Mouse (Mus musculus): ENCODE measurements around the gene Vmn1r206. TPM values are rescaled to one million over a fixed set of nuclear protein-coding genes. Genes with fewer than 3 reads are reported as not detected.
"Not testable (repeated sequence)": the region's sequence is repeated elsewhere in the genome, so short reads cannot be mapped to it uniquely, and the experiment has no call there.

Gene Vmn1r206
- not detected in 2 replicates for polyA plus RNA-seq (2015; fragmentation: Nextera tagmentation; extraction: Ambion mirVana)

- ATAC-seq; H3K27me3 ChIP-seq; H3K9me3 ChIP-seq (replicated peaks); H3K4me2 ChIP-seq; H3K27ac ChIP-seq; H3K9ac ChIP-seq; H3K36me3 ChIP-seq (ENCODE audit: poor library complexity, severe bottlenecking); H3K4me3 ChIP-seq; H3K4me1 ChIP-seq: not testable (repeated sequence)
These were observed at the start of gene Vmn1r206 for GRCm38 (mm10) chr13:22624151-22624550. Gene Vmn1r206 (minus strand): TSS chr13:22624251.

DNA sequence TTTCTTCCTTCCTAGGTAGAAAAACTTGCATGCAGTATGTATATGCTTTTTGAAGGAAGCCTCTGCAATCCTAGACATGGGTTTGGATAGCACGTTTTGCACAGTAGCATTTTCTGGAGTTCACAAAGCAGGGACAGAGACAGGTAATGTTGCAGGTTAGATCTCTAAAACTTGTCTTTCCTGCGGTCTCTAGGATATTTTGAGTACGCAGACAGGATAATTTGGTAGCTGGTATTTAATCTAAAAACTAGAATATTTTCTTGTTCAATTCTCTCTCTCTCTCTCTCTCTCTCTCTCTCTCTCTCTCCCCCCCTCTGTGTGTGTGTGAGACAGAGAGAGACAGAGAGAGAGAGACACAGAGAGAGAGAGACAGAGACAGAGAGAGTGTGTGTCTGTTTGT is 31.2 kb downstream of the Vmn1r206 start, which contains the start of gene Vmn1r205:
Gene Vmn1r205 (minus strand): TSS at position 101 of the 400 bp plus-strand sequence.
- Histone ChIP-seq H3K4me1 (no peaks in the 10 kb centered on the region), H3K36me3 (ENCODE audit: poor library complexity, severe bottlenecking) (no peaks in the 10 kb centered on the region), H3K4me2 (no peak within 1 kb of the TSS), H3K4me3 (no peak within 1 kb of the TSS), H3K27me3 (no peaks in the 10 kb centered on the region), H3K9ac (no peak within 1 kb of the TSS), H3K9me3 (replicated peaks) (no peaks in the 10 kb centered on the region), H3K27ac (no peak within 1 kb of the TSS)
- no peak for ATAC-seq
- 88% methylated on average over 3 of the region's 3 CpGs for WGBS

GRCm38 (mm10) chr13:22583336-22583735 is 40.7 kb downstream of the Vmn1r206 start:
- not testable (repeated sequence) for H3K4me1 ChIP-seq; H3K27ac ChIP-seq; H3K4me3 ChIP-seq; H3K36me3 ChIP-seq (ENCODE audit: poor library complexity, severe bottlenecking); H3K27me3 ChIP-seq; H3K9me3 ChIP-seq (replicated peaks); H3K4me2 ChIP-seq; H3K9ac ChIP-seq; ATAC-seq
- 82% methylated on average over 14 of the region's 14 CpGs for WGBS

GRCm38 (mm10) chr13:22574911-22575310 is 49.1 kb downstream of the Vmn1r206 start:
- not testable (repeated sequence) for ATAC-seq; H3K27me3 ChIP-seq; H3K27ac ChIP-seq; H3K9ac ChIP-seq; H3K9me3 ChIP-seq (replicated peaks); H3K36me3 ChIP-seq (ENCODE audit: poor library complexity, severe bottlenecking); H3K4me3 ChIP-seq; H3K4me1 ChIP-seq; H3K4me2 ChIP-seq
- 71% methylated on average over 3 of the region's 3 CpGs for WGBS

Other genes starting within 250 kb of the Vmn1r206 start
- gene Vmn1r199, start 244.4 kb downstream of the Vmn1r206 start, polyA plus RNA-seq (2015; fragmentation: Nextera tagmentation; extraction: Ambion mirVana) = not detected in 2 replicates
- not detected in 2 replicates for gene Vmn1r200, start 233.9 kb downstream of the Vmn1r206 start, polyA plus RNA-seq (2015; fragmentation: Nextera tagmentation; extraction: Ambion mirVana)
- not detected in 2 replicates for gene Vmn1r201, start 152.3 kb downstream of the Vmn1r206 start, polyA plus RNA-seq (2015; fragmentation: Nextera tagmentation; extraction: Ambion mirVana)
- gene Vmn1r202, start 118.9 kb downstream of the Vmn1r206 start, polyA plus RNA-seq (2015; fragmentation: Nextera tagmentation; extraction: Ambion mirVana) = not detected in 2 replicates
- not detected in 2 replicates for gene Vmn1r203, start 106.1 kb downstream of the Vmn1r206 start, polyA plus RNA-seq (2015; fragmentation: Nextera tagmentation; extraction: Ambion mirVana)
- gene Vmn1r204, start 71.1 kb downstream of the Vmn1r206 start, polyA plus RNA-seq (2015; fragmentation: Nextera tagmentation; extraction: Ambion mirVana) = not detected in 2 replicates
- not detected in 2 replicates for gene Vmn1r205, start 31.3 kb downstream of the Vmn1r206 start, polyA plus RNA-seq (2015; fragmentation: Nextera tagmentation; extraction: Ambion mirVana)
- not detected in 2 replicates for gene Vmn1r207-ps, start 105.4 kb upstream of the Vmn1r206 start, polyA plus RNA-seq (2015; fragmentation: Nextera tagmentation; extraction: Ambion mirVana)
- gene Vmn1r208, start 153.1 kb upstream of the Vmn1r206 start, polyA plus RNA-seq (2015; fragmentation: Nextera tagmentation; extraction: Ambion mirVana) = not detected in 2 replicates
- not detected in 2 replicates for gene Vmn1r209, start 185.4 kb upstream of the Vmn1r206 start, polyA plus RNA-seq (2015; fragmentation: Nextera tagmentation; extraction: Ambion mirVana)
- not detected in 2 replicates for gene Vmn1r210, start 207.1 kb upstream of the Vmn1r206 start, polyA plus RNA-seq (2015; fragmentation: Nextera tagmentation; extraction: Ambion mirVana)
- gene Vmn1r211, start 233.3 kb upstream of the Vmn1r206 start, polyA plus RNA-seq (2015; fragmentation: Nextera tagmentation; extraction: Ambion mirVana) = not detected in 2 replicates